Mouse (Mus musculus): Measurements from ENCODE around the gene Sugct.
"Not testable (repeated sequence)": the region's sequence is repeated elsewhere in the genome, so short reads cannot be mapped to it uniquely, and the experiment has no call there.

The Sugct gene

DNA sequence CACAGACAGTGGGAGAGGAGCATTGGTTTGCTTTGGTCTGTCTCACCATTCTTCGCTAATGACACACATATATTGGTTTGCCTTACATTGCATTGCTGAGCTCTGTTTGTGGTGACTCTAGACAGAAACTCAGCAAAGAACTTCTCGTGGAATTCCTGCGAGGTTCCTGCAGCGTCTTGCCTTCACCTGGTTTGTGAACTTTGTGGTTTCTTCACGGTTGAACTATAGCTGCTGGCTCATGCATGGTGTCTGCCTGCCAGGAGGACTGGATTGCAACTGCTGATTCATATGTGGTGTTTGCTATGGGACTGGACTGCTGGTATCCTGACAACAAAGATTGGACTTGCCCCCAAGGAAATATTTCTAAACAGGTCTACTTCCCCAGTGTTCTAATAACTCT is 91.6 kb downstream of the Sugct start:
- no peak for DNase-seq

GRCm38 (mm10) chr13:17585267-17585913 is 110.0 kb downstream of the Sugct start:
- DNase-seq = no peak

DNA sequence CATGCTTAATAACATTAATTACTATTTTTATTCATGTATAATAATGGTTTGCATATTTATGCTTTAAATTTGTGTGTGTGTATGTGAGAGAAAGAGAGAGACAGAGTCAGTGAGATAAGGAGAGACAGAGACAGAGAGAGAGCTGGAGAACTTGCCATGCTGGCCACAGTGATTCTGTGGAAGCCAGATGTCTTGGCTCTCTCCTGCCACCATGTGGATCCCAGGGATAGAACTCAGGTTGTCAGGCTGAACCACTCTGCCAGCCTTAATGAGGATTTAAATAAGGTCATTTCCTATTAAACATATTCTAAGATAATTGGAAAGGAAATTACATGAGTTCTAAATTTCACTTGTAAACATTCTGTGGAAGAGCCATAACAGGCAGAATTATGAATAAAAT is 110.5 kb downstream of the Sugct start:
- peak; percentile 1 for DNase-seq

- DNase-seq = no peak
Measured at GRCm38 (mm10) chr13:17581684-17582083, 113.7 kb downstream of the Sugct start.

DNA sequence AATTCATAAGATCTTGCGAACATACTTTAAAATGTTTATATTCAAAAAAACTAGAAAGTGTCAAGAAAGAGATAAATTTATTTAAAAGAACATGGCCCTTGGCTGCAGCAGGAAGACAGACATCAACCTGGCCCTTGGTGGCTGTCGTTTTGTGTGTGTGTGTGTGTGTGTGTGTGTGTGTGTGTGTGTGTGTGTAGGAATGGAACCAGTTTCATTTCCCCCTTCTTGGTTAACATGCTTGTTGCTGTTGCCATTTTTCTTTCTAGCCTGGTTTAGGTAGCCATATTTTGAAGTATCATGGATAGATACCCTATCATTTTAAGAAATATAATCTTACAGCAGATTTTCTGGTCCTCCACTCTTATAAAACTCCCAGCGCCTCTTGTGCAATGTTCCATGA is 136.0 kb downstream of the Sugct start:
- DNase-seq = no peak

- no peak for DNase-seq
Measured at GRCm38 (mm10) chr13:17536341-17536740, 159.0 kb downstream of the Sugct start.

- no peak for DNase-seq
Measured at GRCm38 (mm10) chr13:17534871-17535270, 160.5 kb downstream of the Sugct start.

- DNase-seq = no peak
Measured at GRCm38 (mm10) chr13:17534469-17534868, 160.9 kb downstream of the Sugct start.

DNA sequence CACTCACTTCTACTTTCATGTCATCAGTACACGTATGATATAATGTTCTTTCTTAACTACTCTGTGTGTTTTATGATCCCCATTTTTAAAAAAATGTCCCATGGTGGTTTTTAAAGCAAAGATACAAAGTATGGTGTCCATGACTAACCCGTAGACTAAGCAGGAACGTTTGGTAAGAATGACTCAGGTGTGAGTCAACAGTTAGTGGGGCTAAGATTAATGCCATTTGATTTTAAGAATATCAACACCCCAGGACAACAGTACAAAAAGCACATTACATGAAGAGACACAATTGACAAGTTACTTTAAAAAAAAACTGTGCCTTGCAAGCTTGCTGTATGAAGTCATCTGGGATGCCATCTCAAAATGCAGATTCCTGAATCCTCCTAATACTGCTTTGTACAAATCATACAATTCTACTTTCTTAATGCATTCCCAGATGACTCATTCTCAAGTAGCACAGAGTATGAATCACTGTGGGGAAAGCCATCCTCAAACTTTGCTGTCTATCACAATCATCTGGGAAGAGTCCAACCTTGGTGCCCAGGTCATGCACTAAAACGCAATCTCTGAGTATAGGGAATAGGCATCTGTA is 184.1 kb downstream of the Sugct start:
- no peak for DNase-seq

DNA sequence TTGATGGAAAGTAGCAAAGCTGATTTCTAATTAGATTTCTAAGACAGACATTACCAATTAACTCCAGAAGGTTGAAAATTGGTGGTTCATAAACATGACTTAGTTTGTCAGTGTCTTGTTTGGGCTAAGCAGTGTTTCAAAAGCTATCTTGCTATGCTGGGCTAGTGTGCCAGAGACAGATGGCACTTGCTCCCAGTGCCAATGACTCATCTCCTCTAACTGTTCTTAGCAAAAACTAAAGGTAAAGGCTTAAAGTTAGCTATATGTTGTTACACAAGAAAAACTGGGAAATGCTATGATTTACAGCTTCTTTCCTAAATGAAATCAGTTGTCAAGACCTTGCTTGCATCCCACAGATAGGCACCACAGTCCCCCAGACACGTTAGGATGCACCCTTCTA is 200.4 kb downstream of the Sugct start:
- DNase-seq = no peak

- no peak for DNase-seq
Measured at GRCm38 (mm10) chr13:17494056-17494574, 201.2 kb downstream of the Sugct start.

DNA sequence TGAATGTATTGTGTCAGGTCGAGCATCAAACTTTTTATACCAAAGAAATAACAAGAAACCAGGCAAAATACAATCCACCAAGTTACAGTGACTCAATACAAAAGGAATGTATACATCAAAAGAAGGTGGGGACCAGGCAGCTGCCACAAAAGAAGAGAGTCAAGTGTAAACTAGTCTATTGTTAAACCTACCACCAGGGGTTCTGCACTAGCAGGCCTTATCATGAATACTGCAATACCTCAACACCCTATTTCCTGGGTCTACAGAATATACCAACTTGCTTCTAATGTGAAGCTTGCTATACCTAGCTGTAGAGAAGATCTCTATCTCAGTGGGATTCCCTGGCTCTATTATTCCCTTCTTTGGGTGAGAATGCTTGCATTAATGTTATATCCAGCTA is 237.4 kb downstream of the Sugct start:
- DNase-seq = not testable (repeated sequence)

DNA sequence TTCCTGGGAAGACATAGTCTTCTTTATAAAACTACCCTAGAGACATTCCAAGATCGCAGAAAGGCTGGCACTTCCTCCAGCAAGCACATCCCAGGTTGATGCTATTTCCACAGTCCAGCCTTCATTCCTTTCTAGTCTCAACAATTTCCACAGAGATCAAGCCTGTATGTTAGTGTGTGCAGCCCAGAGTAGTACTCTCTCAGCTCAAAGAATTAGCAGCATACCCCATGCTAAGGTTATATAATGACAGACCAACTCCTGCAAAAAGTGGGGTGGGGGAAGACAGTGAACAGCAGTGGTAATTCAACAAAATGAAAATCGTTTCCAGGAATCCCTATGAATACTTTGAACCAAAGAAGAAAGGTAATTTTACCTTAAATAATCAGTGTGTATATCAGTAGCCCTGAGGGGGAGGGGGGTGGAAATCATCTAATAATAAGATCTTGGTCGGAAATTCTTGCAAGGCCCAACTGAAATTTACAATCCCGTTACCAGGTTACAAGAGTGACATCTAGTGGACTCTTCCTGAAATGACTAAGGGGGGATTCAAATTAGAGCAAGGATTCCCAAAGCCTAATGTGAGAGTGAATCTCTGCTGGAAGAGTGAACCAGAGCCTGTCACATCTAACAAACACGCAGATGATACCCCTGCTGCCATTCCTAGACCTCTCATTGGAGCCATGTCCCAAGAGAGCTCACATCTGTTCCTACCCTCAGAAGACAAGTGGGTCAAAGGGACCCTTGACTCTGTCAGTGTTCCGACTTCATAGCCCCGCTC is 263.0 kb downstream of the Sugct start:
- DNase-seq = peak; percentile 29

GRCm38 (mm10) chr13:17421875-17422274 is 273.5 kb downstream of the Sugct start:
- no peak for DNase-seq

GRCm38 (mm10) chr13:17420557-17420956 is 274.8 kb downstream of the Sugct start:
- DNase-seq = no peak

DNA sequence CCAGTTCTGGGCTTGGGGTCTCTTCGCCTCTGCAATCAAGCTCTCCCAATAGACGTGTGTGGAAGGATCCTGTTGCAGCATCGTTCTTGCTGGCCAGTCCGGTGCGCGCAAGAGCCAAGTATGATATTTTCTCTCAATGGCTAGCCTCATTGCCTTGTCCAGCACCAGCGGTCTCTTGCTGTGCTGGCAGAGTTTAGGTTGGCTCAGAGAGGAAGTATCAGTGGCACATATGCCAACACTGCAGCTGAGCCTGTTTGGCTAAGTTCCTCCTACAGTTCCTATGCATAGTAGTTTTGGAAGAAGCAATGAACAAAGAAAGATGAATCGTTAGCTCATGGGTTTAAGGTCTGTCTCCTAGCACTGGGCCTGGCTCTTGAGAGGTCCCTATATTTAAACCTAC is 352.5 kb downstream of the Sugct start:
- DNase-seq = no peak

GRCm38 (mm10) chr13:17335885-17336540 is 359.3 kb downstream of the Sugct start:
- no peak for DNase-seq

DNA sequence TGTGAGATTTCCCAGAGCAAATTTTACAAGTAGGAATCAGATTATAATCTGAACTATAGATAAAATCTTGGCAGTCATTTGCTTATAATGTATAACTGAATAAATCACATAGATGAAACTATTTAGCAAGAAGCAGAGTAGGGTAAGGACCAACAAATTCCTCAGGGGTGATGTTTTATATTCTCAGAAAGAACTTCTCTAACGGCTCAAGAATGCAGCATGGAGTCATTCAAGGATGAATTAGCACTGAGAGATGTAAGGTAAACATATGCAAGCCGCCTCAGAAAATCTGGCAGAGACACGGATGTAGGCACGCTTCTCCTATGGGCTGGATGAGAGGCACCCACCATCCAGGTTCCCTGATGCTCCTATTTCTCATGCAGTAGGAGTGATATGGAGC is 368.5 kb downstream of the Sugct start:
- no peak for DNase-seq

DNA sequence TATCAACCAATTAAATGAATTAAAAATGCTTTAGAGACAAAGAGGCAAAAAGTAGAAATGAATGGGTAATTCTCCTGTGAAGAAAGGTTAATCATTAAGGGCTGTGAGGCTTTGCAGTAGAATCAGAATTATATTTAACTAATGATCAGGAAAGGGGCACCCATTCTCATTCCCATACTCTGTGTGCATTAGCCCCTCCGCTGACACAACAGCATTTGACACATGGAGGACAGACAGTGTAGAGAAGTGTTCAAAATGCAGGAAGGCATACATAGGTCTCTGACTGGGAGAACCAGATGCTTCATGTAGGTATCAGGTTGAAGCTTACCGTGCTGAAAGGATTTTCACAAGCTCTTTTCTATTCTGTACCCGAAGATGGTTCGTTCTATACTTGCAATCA is 393.8 kb downstream of the Sugct start:
- no peak for DNase-seq

- no peak for DNase-seq
Measured at GRCm38 (mm10) chr13:17297462-17298005, 397.8 kb downstream of the Sugct start.

- DNase-seq = no peak
Measured at GRCm38 (mm10) chr13:17296912-17297311, 398.4 kb downstream of the Sugct start.

DNA sequence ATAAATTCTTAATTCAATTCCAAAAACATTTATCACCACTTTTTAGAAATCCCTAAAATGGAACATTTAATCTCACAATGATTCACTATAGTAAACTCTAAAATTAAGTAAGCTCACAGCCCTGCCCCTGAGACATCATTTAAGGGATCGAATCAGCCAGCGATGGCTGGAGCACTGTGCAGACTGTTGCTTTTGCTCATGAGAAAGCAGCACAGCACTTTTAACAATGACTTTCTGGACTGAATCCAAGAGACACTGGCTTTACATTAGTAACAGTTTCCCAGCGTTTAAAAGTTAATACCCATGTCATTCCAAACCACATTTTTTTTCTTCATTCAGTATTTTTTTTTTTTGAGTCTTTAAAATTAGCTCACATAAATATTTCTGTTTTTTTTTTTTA is 398.9 kb downstream of the Sugct start:
- no peak for DNase-seq

DNA sequence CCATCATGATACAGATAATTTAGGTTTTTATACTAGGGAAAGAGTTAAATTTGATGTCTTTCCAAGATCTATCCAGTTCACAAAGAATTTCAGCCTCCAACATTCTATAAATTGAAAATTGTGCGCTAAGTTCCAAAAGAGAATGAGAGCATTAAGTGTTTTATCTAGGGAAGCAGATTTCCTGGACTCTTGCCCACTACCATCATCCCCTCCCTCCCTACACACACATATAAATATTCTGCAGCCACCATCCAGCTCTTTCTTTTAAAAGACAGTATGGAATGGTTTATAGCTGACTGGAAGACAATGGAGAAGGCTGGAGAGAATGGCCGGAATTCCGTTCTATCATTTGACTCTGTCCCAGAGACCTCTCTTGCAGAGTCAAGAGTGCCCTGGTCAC is 404.3 kb downstream of the Sugct start:
- DNase-seq = no peak
